Mouse (Mus musculus) heart, adult 18-20 months (tissue): Measurements from ENCODE around the gene Crygb. TPM values are rescaled to one million over a fixed set of nuclear protein-coding genes. Genes with fewer than 3 reads are reported as not detected.
A peak's percentile ranks its signal among the peaks of the same experiment; 100 is the strongest.
"Not testable (repeated sequence)": the region's sequence is repeated elsewhere in the genome, so short reads cannot be mapped to it uniquely, and the experiment has no call there.

Experiments
- DNase-seq, 2 experiments: peaks; one replicate each; pipeline ENCODE4 v3.0.0; 2021 to 2022; ENCODE audit warnings: mixed read lengths in 1 of 2
- total RNA-seq, 2 experiments: library from RNA; stranded (reverse); gene quantifications; 2 replicates each; pipeline ENCODE4 v1.2.3; 2021

Gene Crygb
- total RNA-seq, 2 experiments from 2014 or later, result not detected

DNA sequence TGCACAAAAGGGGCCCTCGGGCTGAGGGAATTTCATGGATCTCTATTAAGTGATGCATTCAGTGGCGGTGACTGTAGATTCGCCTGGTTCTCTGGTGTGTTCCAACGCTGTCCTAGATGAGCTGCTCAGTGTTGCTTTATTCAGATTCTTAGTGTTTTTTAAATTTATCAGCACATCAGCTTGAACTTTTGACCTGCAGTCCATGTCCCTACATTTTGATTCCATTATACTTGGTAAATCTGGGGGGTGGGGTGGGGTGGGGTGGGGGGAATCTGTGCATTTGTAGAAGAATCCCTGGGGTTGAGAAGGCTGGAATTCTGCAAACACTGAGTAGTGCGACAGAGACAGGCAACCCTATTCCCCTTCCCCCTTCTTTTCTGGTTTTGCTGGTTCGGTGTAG lies 8.5 kb downstream of the Crygb start, which contains the start of gene Crygc:
Crygc (minus strand) TSS at position 101 of the 400 bp plus-strand sequence.
- no peak for DNase-seq

DNA sequence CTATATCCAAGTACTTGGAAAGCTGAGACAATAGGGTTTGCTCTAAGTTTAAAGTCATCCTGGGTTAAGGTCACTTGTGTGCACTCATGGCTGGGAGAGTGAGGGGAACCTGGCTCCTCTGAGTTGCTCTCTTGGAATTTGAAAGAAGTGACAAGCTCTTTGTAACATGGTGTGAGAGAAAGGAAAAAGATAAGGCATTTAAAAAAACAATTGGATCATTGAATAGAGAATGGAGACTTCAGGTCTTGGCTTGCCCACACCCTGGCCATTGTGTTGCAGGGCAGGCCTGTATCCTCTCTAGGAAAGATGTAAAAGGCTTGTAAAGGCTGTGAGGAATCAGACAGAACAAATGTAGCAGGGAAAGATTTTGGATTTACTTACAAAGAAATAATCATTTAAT lies 14.2 kb downstream of the Crygb start:
- DNase-seq, result no peak

DNA sequence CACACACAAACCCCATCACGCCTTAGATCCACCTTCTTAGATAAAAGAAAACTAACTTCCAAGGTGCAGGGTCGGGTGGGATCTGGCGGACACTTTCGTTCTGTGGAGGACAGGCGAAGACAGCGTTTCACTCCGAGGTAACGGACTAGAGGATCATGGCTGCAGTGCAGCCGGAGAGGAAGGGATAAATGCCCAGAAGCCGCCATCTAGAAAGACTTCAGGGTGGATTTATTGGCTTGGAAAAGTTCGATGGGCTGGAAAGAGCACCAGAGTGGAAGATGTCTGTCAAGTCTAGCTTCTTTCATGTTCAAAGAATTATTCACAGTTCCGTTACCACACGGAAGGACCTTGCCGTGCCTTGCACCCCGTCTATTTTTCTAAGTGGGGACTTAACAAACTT lies 17.9 kb downstream of the Crygb start:
- DNase-seq, result no peak

DNA sequence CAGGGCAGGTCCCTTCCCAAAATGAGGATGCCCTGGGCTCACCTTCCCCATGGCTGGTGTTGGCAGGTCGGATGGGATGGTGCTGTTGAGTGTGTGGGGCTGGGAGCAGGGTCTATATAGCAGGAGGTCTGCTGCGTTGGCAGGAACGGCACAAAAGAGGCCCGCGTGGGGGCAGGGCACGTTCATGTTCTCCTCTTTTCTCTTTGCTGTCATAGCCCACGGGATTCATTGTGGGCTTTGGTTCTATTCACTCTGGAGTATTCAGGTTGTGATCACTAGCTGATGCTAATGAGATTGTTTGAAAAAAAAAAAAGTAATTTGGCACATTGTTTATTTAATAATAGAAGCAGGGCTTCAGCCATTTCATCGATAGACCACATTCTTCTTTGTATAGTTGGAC lies 18.7 kb downstream of the Crygb start, which contains the start of gene Crygd:
Crygd (minus strand) TSS at position 101 of the 400 bp plus-strand sequence.
- no peak for DNase-seq

DNA sequence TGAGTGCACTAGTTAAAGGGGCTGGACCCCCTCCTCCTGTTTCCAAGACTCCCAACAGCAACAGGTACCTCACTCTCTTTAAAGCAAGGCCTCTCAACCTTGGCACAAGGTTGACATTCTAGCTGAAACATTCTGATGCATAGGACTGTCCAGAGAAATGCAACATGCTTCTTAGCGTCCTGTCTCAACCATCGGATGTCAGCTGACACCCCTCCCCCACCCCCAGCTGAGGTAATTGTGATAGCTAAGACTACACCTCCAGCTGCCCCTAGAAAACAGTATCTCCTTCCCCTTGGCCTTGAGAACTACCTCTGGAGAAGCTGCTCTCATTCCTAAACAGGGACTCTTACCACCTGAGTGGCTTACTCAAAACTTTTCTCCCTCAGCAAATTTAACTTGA lies 29.9 kb downstream of the Crygb start:
- DNase-seq, result no peak

DNA sequence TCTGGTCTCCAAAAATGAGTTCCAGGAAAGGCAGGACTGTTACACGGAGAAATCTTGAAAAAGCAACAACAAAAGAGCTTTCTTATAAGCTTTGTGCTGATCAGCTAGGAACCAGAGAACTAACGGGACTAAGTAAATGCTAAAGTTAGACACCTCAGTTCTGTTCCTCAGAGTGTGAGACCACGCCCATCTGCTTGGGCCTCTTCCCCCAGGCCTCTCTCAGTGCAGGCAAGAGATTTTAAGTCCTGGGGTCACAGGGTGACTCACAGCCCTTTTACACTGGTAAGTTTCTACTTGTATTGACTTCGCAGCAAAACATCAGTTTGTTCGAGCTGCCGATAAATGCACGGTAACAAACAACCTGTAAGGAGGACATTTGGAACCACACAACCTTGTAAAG lies 30.4 kb downstream of the Crygb start:
- no peak for DNase-seq

DNA sequence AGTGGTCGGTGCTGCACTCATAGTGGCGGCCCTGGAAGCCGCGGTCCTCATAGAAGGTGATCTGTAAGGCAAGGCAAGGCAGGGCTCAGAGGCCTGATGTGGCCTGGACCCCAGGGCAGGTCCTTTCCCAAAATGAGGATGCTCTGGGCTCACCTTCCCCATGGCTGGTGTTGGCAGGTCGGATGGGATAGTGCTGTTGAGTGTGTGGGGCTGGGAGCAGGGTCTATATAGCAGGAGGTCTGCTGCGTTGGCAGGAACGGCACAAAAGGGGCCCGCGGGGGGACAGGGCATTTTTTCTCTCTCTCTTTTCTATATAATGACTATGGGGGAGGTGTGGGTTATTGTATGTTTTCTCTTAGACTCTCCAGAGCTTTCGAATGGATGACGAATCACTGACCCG lies 31.1 kb downstream of the Crygb start, which contains the start of gene Cryge:
Cryge (minus strand) TSS at position 198 of the 400 bp plus-strand sequence.
- DNase-seq, result not testable (repeated sequence)

DNA sequence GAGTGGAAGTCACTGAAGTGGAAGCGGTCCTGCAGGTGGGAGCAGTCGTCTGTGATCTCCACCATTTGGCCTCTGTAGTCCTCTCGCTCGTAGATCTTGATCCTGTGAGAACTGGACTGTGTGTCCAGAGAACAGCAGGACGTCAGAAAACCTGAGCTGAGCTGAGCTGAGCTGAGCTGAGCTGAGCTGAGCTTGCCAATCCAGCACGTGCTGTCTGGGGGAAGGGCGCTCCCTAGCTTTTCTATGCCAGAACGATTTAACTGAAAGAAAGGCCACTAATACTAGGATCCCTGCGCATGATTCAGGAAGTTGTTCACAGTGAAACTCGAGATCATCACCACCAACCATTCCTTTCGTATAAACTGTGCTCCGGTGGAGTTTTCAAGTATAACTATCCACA lies 33.3 kb downstream of the Crygb start:
- peak in 1 of 2 experiments; percentile 9 for DNase-seq

DNA sequence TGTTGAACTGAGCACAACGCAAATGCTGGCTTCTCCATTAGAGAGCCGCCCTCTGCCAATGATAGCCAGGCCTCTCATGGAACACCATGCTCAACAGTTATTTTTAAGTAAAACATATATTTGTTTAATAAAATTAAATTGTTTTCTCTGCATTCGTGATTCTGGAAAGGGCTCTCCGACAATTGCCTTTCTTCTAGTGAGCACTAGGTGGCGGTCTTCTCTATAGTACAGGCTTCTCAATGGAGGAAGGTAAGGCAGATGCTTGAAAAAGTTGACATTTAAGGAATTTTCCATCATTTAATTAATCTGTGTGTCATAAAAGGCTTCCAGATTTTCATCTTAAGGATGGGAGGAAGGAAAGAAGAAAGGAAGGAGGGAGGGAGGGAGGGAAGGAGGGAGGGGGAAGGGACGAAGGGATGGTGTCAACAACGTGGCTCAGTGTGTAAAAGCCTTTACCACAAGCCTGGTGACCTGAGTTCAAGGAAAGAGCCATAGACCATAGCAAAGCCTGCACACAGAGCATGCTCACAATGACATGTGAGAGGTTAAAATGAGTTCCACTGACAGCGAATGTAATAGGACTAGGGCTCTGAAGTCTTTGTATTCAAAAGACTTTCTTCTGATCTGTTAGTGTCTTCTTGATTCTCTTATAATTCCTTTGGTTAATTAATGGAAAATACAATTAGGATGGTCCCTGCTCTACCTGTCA lies 35.5 kb downstream of the Crygb start:
- peak; percentile 13 to 61 for DNase-seq

DNA sequence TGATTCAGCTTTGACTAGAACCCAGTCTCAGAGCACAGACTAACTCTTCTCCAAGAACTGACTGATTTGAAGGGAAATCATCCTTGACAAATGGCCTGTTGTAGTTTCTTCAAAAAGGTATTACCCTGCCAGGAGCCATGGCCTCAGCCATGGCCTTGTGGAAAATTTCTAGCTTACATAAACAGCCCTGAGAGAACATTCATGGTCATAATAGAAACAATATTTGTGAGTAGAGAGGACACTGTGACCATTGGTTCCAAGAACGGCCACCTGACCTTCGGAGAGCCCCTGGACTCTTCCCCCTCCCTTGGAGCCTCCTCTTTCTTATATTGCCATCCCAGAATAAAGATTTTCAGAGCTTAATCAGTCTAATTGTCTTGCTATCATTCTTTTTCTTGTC lies 38.7 kb downstream of the Crygb start:
- no peak for DNase-seq

DNA sequence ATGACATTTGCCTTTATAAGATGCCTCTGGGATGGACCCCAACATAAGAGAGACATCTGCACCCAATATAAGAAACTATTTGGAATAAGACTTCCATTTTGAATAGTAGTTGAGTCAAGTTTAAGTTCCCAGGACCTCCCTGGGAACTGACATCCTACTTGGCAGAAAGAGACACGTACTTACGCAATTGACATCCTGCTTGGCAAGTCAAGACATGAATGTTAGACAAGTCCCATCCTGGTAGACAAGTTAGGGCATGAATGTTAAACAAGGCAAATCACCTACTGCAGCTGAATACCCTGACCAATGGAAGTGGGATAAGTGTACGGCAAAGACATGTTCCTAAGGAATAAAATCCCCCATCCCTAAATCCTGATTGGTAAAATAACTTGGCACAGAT lies 40.3 kb downstream of the Crygb start:
- no peak for DNase-seq

DNA sequence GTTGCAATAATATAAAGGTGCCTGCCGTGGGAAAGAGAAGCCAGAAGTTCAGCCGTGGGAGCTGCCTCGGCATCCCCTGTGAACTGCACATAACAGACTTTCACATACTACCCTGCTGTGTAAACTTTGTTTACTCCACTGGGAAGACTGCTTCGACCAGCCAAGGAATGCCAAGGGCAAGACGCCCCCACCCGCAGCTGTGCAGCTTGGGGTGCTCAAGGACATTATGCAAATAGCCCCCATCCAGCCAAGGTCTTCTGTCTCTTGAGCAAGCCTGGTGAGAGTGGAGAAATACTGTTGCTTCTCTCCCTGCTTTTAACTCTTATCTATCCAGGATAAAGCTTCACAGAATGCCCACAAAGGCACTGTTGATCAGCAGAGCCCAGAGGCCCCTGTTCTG lies 41.3 kb downstream of the Crygb start:
- no peak for DNase-seq

DNA sequence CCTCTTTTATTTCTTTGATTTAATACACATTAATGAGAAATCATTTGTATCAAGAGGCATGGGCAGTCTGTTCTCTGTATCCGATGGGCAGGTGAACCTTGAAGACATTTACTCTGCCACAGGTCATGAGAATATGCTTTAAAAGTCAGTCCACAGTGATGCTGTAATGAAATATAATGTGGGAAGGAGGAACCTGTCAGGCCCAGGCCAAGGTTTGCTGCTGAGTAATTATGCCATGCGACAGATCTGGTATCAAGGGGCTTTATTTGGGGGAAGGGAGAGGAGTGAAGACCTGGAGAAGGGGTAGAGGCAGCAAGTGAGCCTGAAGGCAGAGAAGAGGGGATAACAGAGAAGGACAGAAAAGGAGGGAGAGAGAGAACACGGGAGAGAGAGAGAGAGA lies 42.4 kb downstream of the Crygb start:
- no peak for DNase-seq

DNA sequence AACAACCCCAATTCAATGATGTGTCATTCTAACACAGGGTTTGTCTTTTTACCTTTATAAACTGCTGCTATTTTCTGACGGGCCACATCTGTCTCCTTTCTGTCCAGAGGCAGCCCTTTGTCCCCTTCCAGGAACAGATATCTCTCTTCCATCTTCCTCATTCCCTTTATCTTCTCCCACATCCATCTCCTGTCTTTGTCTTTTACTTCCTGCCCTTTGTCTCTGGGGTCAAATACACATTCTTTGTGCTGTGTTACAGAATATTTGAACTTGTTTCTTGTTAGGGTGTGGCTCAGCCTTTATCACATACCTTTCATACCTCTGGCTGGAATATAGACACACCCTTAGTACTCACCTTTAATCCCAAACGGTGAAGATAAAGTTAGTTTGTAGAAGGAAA lies 44.5 kb downstream of the Crygb start:
- DNase-seq, result no peak

DNA sequence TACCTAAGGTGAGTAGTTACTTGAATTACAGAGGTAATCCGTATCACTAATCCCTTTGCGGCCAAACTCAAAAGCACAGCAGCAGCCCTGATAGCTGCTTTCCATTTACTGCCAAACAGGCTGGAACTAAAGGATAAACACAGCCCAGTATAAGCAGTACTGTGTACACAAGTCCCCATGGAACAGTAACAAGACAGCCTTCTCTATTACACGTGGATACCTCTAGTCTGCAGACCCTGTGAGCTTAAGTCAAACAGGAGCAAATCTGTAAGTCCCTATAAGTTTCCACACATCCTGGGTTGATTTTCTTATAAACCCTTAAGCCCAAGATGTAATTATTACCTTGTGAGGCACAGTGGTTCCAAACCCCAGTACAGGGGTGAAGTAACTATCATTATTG lies 46.6 kb downstream of the Crygb start:
- DNase-seq, result no peak

DNA sequence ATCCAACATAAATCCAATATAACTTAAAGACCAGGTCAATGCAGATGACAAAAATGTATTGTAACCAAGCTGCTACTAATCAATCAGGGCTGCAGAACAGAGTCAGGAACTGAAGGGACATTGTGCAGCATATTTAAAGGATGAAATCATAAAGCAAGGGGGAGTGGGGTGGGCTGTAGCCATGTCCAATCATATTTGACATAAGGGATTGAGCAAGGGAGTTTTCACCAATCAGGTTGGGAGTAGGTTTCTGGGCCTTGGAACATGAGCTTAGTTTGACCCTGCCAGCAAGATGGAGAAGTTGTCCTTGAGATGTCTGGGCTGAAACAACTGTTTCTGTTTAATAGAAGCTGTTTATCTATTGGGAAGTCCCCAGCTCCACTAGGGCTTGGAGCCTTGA lies 49.4 kb downstream of the Crygb start, which contains the start of gene Akr1cl:
Akr1cl (minus strand) TSS at position 119 of the 400 bp plus-strand sequence.
- DNase-seq, result no peak

Other genes with a start within 250 kb of the Crygb start
- 1 to 10 TPM; 6.6 to 7.1 TPM for gene Plekhm3, start 125.5 kb downstream of the Crygb start, total RNA-seq
- gene Akr1cl, start 49.5 kb downstream of the Crygb start, total RNA-seq, result under 1 TPM in 1 of 2 experiments, not detected in 1; 0.21 TPM
- gene Cryge, start 31.1 kb downstream of the Crygb start, total RNA-seq, result not detected
- gene Crygd, start 18.8 kb downstream of the Crygb start, total RNA-seq, result not detected
- not detected for gene Crygc, start 8.6 kb downstream of the Crygb start, total RNA-seq
- not detected for gene Cryga, start 21.1 kb upstream of the Crygb start, total RNA-seq
- gene Gm28845, start 37.3 kb upstream of the Crygb start, total RNA-seq, result not detected
- not detected for gene D630023F18Rik, start 40.9 kb upstream of the Crygb start, total RNA-seq
- 10 to 100 TPM; 68.5 to 84.3 TPM for gene Idh1, start 104.2 kb upstream of the Crygb start, total RNA-seq
- 10 to 100 TPM in 1 of 2 experiments, 1 to 10 TPM in 1; 7.8 to 11.5 TPM for gene Pikfyve, start 104.4 kb upstream of the Crygb start, total RNA-seq
- gene Pth2r, start 199.8 kb upstream of the Crygb start, total RNA-seq, result not detected